Mouse (Mus musculus) adrenal gland, postnatal 14 days (tissue): ENCODE measurements around the gene Lpar1. TPM values are rescaled to one million over a fixed set of nuclear protein-coding genes. Genes with fewer than 3 reads are reported as not detected.

ENCODE experiments used
- DNase-seq: peaks from one replicate; pipeline ENCODE4 v3.0.0; 2021; ENCODE audit warnings: mixed read lengths
- long read RNA-seq, 2 experiments: library from polyadenylated mRNA; stranded (forward); transcript quantifications; one replicate each; pipeline ENCODE4 v2.0.0; 2021
- total RNA-seq: library from RNA; stranded (reverse); gene quantifications from 2 replicates; pipeline ENCODE4 v1.2.3, GENCODE M21; 2021

Gene Lpar1
- total RNA-seq = 15.2 and 28.7 TPM in 2 replicates
- long read RNA-seq, experiment 1, transcript Lpar1-201 (4 exons, 3,512 nt) = major isoform, 12 of 21 reads
- long read RNA-seq, experiment 1, partial matches to known transcripts = 2 of 21 reads
- long read RNA-seq, experiment 1, other reads (novel, unspliced or antisense) = 6 of 21 reads
- long read RNA-seq, experiment 2, transcript Lpar1-201 (4 exons, 3,512 nt) = major isoform, 7 of 13 reads
- long read RNA-seq, experiment 2, partial matches to known transcripts = 2 of 13 reads
- long read RNA-seq, experiment 2, other reads (novel, unspliced or antisense) = 4 of 13 reads

- peak; percentile 36 for DNase-seq
Observed at GRCm38 (mm10) chr4:58553631-58554358, at the start of gene Lpar1. Gene Lpar1, minus strand, starts transcription at chr4:58553898.

- no peak for DNase-seq
Observed at GRCm38 (mm10) chr4:58585942-58586341, 32.2 kb upstream of the Lpar1 start.

GRCm38 (mm10) chr4:58581191-58581590 lies 27.5 kb upstream of the Lpar1 start:
- no peak for DNase-seq

GRCm38 (mm10) chr4:58580516-58580915 lies 26.8 kb upstream of the Lpar1 start:
- DNase-seq = no peak

- no peak for DNase-seq
Observed at GRCm38 (mm10) chr4:58580098-58580497, 26.4 kb upstream of the Lpar1 start.

- no peak for DNase-seq
Observed at GRCm38 (mm10) chr4:58578488-58578887, 24.8 kb upstream of the Lpar1 start.

- DNase-seq = no peak
Observed at GRCm38 (mm10) chr4:58577382-58578048, 23.8 kb upstream of the Lpar1 start.

GRCm38 (mm10) chr4:58575831-58576230 lies 22.1 kb upstream of the Lpar1 start:
- no peak for DNase-seq

- no peak for DNase-seq
Observed at GRCm38 (mm10) chr4:58574024-58574423, 20.3 kb upstream of the Lpar1 start.

- DNase-seq = no peak
Observed at GRCm38 (mm10) chr4:58572446-58572845, 18.7 kb upstream of the Lpar1 start.

- DNase-seq = no peak
Observed at GRCm38 (mm10) chr4:58571661-58572060, 18.0 kb upstream of the Lpar1 start.

- no peak for DNase-seq
Observed at GRCm38 (mm10) chr4:58571232-58571631, 17.5 kb upstream of the Lpar1 start.

GRCm38 (mm10) chr4:58568486-58568885 lies 14.8 kb upstream of the Lpar1 start:
- no peak for DNase-seq

GRCm38 (mm10) chr4:58562776-58563175 lies 9.1 kb upstream of the Lpar1 start:
- no peak for DNase-seq

- DNase-seq = no peak
Observed at GRCm38 (mm10) chr4:58557001-58557400, 3.3 kb upstream of the Lpar1 start.

- no peak for DNase-seq
Observed at GRCm38 (mm10) chr4:58554359-58554838, 701 bp upstream of the Lpar1 start.

GRCm38 (mm10) chr4:58552731-58553630 lies 717 bp downstream of the Lpar1 start:
- DNase-seq = peak; percentile 90

GRCm38 (mm10) chr4:58552229-58552628 lies 1.5 kb downstream of the Lpar1 start:
- no peak for DNase-seq

GRCm38 (mm10) chr4:58551820-58552219 lies 1.9 kb downstream of the Lpar1 start:
- peak; percentile 91 for DNase-seq

- peak; percentile 35 for DNase-seq
Observed at GRCm38 (mm10) chr4:58547725-58548124, 6.0 kb downstream of the Lpar1 start.

GRCm38 (mm10) chr4:58547273-58547565 lies 6.5 kb downstream of the Lpar1 start:
- no peak for DNase-seq
